Mouse (Mus musculus) layer of hippocampus, adult 9-11 months (tissue): Measurements from ENCODE around the gene 1700056E22Rik.

Source experiments
- DNase-seq: peaks from one replicate; pipeline ENCODE4 v3.0.0; 2022

1700056E22Rik gene

GRCm38 (mm10) chr1:184048675-184049418, 14.7 kb upstream of the 1700056E22Rik start:
- DNase-seq, result no peak

- DNase-seq, result no peak
These were observed 13.7 kb upstream of the 1700056E22Rik start for GRCm38 (mm10) chr1:184047818-184048217.

GRCm38 (mm10) chr1:184046070-184046677, 12.1 kb upstream of the 1700056E22Rik start:
- no peak for DNase-seq

GRCm38 (mm10) chr1:184043391-184043790, 9.3 kb upstream of the 1700056E22Rik start:
- no peak for DNase-seq

- DNase-seq, result no peak
These were observed 8.6 kb upstream of the 1700056E22Rik start for GRCm38 (mm10) chr1:184042745-184043144.

GRCm38 (mm10) chr1:184041778-184042573, 7.9 kb upstream of the 1700056E22Rik start:
- DNase-seq, result no peak

- DNase-seq, result no peak
These were observed 6.8 kb upstream of the 1700056E22Rik start for GRCm38 (mm10) chr1:184040906-184041305.

- DNase-seq, result no peak
These were observed 6.1 kb upstream of the 1700056E22Rik start for GRCm38 (mm10) chr1:184040181-184040580.

GRCm38 (mm10) chr1:184039301-184039700, 5.2 kb upstream of the 1700056E22Rik start:
- no peak for DNase-seq

- no peak for DNase-seq
These were observed 3.7 kb upstream of the 1700056E22Rik start for GRCm38 (mm10) chr1:184037802-184038201.

GRCm38 (mm10) chr1:184035346-184035903, 1.3 kb upstream of the 1700056E22Rik start:
- DNase-seq, result no peak

- DNase-seq, result no peak
These were observed 660 bp upstream of the 1700056E22Rik start for GRCm38 (mm10) chr1:184034741-184035181.

- peak; percentile 54 for DNase-seq
These were observed 601 bp downstream of the 1700056E22Rik start for GRCm38 (mm10) chr1:184033390-184034010.

- no peak for DNase-seq
These were observed 1.3 kb downstream of the 1700056E22Rik start for GRCm38 (mm10) chr1:184032682-184033389.

- no peak for DNase-seq
These were observed 3.9 kb downstream of the 1700056E22Rik start for GRCm38 (mm10) chr1:184030070-184030802.

GRCm38 (mm10) chr1:184027039-184027438, 7.1 kb downstream of the 1700056E22Rik start:
- no peak for DNase-seq

- DNase-seq, result no peak
These were observed 9.0 kb downstream of the 1700056E22Rik start for GRCm38 (mm10) chr1:184025079-184025478.

GRCm38 (mm10) chr1:184024631-184025030, 9.5 kb downstream of the 1700056E22Rik start:
- DNase-seq, result no peak

GRCm38 (mm10) chr1:184023971-184024370, 10.1 kb downstream of the 1700056E22Rik start:
- no peak for DNase-seq

GRCm38 (mm10) chr1:184019722-184020107, 14.4 kb downstream of the 1700056E22Rik start:
- DNase-seq, result no peak

- no peak for DNase-seq
These were observed 14.9 kb downstream of the 1700056E22Rik start for GRCm38 (mm10) chr1:184019042-184019721.
